ENCODE assay signal across 13 mouse cellular contexts in the genomic region with DNA sequence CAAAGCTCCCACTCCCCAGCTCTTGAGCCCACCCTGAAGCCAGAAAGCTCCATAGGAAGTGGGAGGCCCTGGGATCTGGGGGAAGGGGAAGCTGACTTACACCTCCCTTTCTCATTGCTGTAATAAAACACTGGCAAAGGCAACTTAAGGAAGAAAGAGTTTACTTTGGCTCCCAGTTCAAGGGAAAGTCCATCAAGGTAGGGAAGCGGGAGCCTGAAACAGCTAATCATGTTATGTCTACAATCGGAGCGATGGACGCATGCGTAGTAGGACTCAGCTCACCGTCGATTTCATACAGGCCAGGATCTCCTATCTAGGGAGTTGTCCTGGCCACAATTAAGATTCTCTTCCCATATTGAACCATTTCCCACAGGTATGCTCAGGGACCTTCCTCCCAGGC. TPM values are rescaled to one million over a fixed set of nuclear protein-coding genes. Genes with fewer than 3 reads are reported as not detected.
DNase-seq lines count a peak whose midpoint lies in the region; ATAC-seq and TF ChIP-seq lines count a peak whose summit lies in the region.
"Had no signal": no experiment of that assay in that cellular context is flagged by ENCODE, and none has a peak within 500 bp of the region (broad histone marks: within the 10 kb centered on the region; RNA-seq: fewer than 3 reads in every experiment).

No protein-coding gene starts in this region.

- 88% methylated on average over 7 of the region's 7 CpGs for whole genome bisulfite sequencing in heart, embryonic 12.5 days
- WGBS in kidney, postnatal 0 days: 57% methylated on average over 7 of the region's 7 CpGs
- WGBS in large intestine, adult 2 months: 45% methylated on average over 7 of the region's 7 CpGs
- WGBS in small intestine, adult 2 months: 36% methylated on average over 7 of the region's 7 CpGs

- no peak for DNase-seq in heart, adult 9 months (ENCODE audit: low spot score in 2 of 2)
- peak; percentile 46 for DNase-seq in kidney, postnatal 0 days (ENCODE audit: low spot score)
- DNase-seq in kidney, postnatal 10 days: no peak
- DNase-seq in large intestine, adult 2 months (ENCODE audit: low read depth, low spot score): peak; percentile 85
- DNase-seq in natural killer cell, adult 2 months (ENCODE audit: low spot score in 2 of 2): no peak
- DNase-seq in cerebellum, postnatal 14 days: no peak
- DNase-seq: B cell, adult 2 months; liver, postnatal 0 days; right cerebral cortex, postnatal 25 days; thymus, adult 18-20 months had no signal

- H3K36me3 ChIP-seq in heart, embryonic 12.5 days: peaks cover 12% of the 10 kb centered on the region
- H3K36me3 ChIP-seq in kidney, postnatal 0 days (ENCODE audit: insufficient read depth, low read length): peaks cover 19% of the 10 kb centered on the region
- peaks cover 20% of the 10 kb centered on the region for H3K36me3 ChIP-seq in small intestine, adult 2 months (ENCODE audit: control insufficient read depth, insufficient read depth, low read length)

- no peak overlapping the region for H3K4me2 ChIP-seq in heart, embryonic 12.5 days
- no peak overlapping the region for H3K4me2 ChIP-seq in kidney, postnatal 0 days (ENCODE audit: low read length)

- no peak for ATAC-seq in heart, embryonic 12.5 days (ENCODE audit: insufficient number of reproducible peaks, low FRiP score)
- ATAC-seq in kidney, postnatal 0 days (replicated peaks; ENCODE audit: low FRiP score, low read depth): no peak
- ATAC-seq: activated CD4-positive, CD25-positive, alpha-beta regulatory T cell, adult 4 months had no signal

- TF ChIP-seq POLR2A in small intestine, adult 2 months (IDR thresholded peaks at IDR 0.05; ENCODE audit: low read depth, low read length): no peak

- TF ChIP-seq CTCF in kidney, postnatal 0 days (IDR thresholded peaks at IDR 0.05; ENCODE audit: low read depth): no peak
- TF ChIP-seq CTCF in small intestine, adult 2 months (IDR thresholded peaks at IDR 0.05; ENCODE audit: extremely low read depth, insufficient read length, insufficient replicate concordance, low read depth, low read length): no peak

- H3K27me3 ChIP-seq in heart, embryonic 12.5 days (replicated peaks): peaks cover 8% of the 10 kb centered on the region; the same call in 1 of the 2 replicates
- H3K27me3 ChIP-seq in kidney, postnatal 0 days (ENCODE audit: insufficient read depth, low read length): no peaks in the 10 kb centered on the region
- no peaks in the 10 kb centered on the region for H3K27me3 ChIP-seq in small intestine, adult 2 months (ENCODE audit: control insufficient read depth, insufficient read depth, low read length)

- H3K4me3 ChIP-seq in heart, embryonic 12.5 days: no peak overlapping the region
- no peak overlapping the region for H3K4me3 ChIP-seq in kidney, postnatal 0 days (replicated peaks; ENCODE audit: low read depth, low read length)
- no peak overlapping the region for H3K4me3 ChIP-seq in small intestine, adult 2 months (ENCODE audit: low read depth, low read length)

- no peak overlapping the region for H3K9ac ChIP-seq in heart, embryonic 12.5 days
- H3K9ac ChIP-seq in kidney, postnatal 0 days (ENCODE audit: low read depth, low read length): no peak overlapping the region
- H3K9ac ChIP-seq: liver, postnatal 0 days had no signal

- 0 out of 2 replicates have a peak, but pooled peaks cover 3% of the 10 kb centered on the region for H3K9me3 ChIP-seq in heart, embryonic 12.5 days (replicated peaks)
- no peaks in the 10 kb centered on the region for H3K9me3 ChIP-seq in kidney, postnatal 0 days (replicated peaks; ENCODE audit: low read length)

- peaks cover 21% of the 10 kb centered on the region for H3K4me1 ChIP-seq in heart, embryonic 12.5 days (replicated peaks)
- peaks cover 13% of the 10 kb centered on the region; the same call in 1 of the 2 replicates for H3K4me1 ChIP-seq in kidney, postnatal 0 days (replicated peaks; ENCODE audit: insufficient read depth, low read length)
- peaks cover 23% of the 10 kb centered on the region for H3K4me1 ChIP-seq in small intestine, adult 2 months (ENCODE audit: control insufficient read depth, insufficient read depth, insufficient read length, low read length)

- H3K27ac ChIP-seq in heart, embryonic 12.5 days (ENCODE audit: poor library complexity, severe bottlenecking): peak overlapping the region; percentile 15; the same call in 1 of the 2 replicates
- H3K27ac ChIP-seq in kidney, postnatal 0 days: peak overlapping the region; percentile 82
- H3K27ac ChIP-seq in small intestine, adult 2 months (ENCODE audit: insufficient read depth, low read depth, low read length): peak overlapping the region; percentile 62; the same call in 1 of the 2 replicates

RNA-seq across cellular contexts. Expression of gene Dhrs3, which starts 38.5 kb away (rescaled TPM):
- polyA plus RNA-seq in heart, embryonic 12.5 days (2016; fragmentation: Nextera tagmentation; extraction: Ambion mirVana): 28.4 and 30.0 TPM in 2 replicates
- polyA plus RNA-seq in kidney, postnatal 0 days (2015; fragmentation: Nextera tagmentation; extraction: Ambion mirVana): 199 and 233 TPM in 2 replicates
- 64.8 and 76.8 TPM in 2 replicates for polyA plus RNA-seq in large intestine, adult 2 months (2012; rRNA removed)
- polyA plus RNA-seq in small intestine, adult 2 months (2012; rRNA removed): 30.7 and 71.2 TPM in 2 replicates

Comparison
In these comparisons a context has a peak if more than half of its experiments do, and no peak if none do; other contexts are left out.
1. DNase-seq: peak in kidney, postnatal 0 days (single experiment) and large intestine, adult 2 months (single experiment); none in heart, adult 9 months (0 of 2), kidney, postnatal 10 days (single experiment), natural killer cell, adult 2 months (0 of 2) and cerebellum, postnatal 14 days (0 of 2).
2. H3K27ac ChIP-seq: peak in every context shown above with its lines; median percentile 82 in kidney, postnatal 0 days; 62 in small intestine, adult 2 months; 15 in heart, embryonic 12.5 days.